Mouse (Mus musculus): ENCODE data around the gene Map3k20. TPM values are rescaled to one million over a fixed set of nuclear protein-coding genes. Genes with fewer than 3 reads are reported as not detected.

Gene Map3k20
- total RNA-seq (2014; fragmentation: Nextera tagmentation) (66.1 and 82.8 TPM in 2 replicates), total RNA-seq (2017) (71.7 and 77.0 TPM in 2 replicates)

- peak; percentile 72 for ATAC-seq (replicated peaks; ENCODE audit: poor library complexity, severe bottlenecking)
Observed at GRCm38 (mm10) chr2:72285256-72285887, at the start of gene Map3k20. TSS of gene Map3k20 (plus strand) at chr2:72285637.

DNA sequence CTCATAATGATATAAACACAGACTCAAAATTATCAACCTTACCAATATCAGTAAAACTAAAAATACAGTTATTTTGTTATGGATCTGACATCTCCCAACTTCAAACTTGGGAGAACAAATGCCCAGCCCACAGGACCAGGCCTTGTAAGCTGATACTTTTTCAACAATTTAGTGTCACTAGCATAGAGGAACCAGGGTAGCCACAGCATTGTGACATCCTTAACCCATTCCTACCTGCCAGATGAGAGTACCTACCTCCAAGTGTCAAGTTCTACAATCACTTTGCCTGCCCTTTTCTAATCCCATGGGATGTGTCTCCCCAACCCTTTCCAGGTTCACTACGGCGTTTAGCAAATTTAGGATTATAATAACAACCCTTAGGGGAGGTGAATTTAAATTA is 47.0 kb upstream of the Map3k20 start:
- peak; percentile 90 for ATAC-seq (replicated peaks; ENCODE audit: poor library complexity, severe bottlenecking)

DNA sequence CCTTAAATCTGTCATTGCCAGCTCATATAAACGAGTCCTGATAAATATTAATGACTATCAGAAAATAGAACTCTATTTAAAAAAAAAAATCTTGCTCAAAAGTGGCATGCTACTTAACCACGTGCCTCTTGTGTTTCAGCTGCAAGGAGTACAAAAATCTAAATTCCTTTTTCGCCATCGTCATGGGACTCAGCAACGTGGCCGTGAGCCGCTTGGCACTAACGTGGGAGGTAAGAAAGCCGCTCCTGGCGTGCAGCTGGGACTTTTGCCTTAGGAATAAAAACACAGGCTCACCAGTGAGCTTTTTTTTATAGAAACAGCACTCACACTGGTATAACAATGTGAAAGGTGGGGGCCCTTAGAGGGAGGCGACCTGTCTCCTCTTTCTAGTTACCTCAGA is 46.5 kb upstream of the Map3k20 start:
- no peak for ATAC-seq (replicated peaks; ENCODE audit: poor library complexity, severe bottlenecking)

DNA sequence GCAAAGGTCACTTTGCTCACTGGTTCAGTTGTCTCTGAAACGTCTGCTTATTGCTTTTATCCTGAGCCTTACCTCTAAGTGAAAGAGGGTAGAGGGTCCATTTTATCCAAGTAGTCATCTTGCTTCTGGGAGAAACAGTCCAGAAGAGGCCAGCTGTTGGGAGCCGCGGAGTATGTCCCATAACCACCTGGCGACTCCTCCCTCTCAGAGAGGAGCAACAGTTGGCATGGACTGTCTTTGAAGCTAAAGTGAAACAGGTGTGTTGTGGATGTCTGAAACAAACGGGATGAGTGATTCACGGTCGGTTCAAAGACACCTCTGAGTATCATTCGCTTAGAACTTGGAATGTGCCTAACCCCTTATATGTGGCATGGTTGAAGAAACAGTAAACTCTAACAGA is 46.0 kb upstream of the Map3k20 start:
- ATAC-seq (replicated peaks; ENCODE audit: poor library complexity, severe bottlenecking) = no peak

DNA sequence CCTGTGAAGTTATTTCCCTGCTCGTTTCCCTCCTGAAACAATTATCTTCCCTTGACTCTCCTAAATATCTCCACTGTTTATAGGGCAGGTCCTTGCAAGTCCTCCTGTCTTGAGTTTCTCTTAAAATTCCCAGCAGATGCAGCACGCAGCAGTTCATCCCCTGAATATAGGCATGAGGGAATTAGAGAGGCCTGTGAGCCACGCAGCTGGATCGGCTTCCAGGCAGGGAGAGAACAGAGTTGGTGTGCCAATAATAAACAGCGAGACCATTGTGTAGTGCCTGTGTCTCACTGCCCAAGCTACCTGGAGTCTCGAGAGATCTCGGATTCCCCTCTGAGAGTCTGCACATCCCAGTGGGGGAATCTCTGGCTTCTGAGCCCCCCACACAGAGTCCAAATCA is 45.4 kb upstream of the Map3k20 start:
- ATAC-seq (replicated peaks; ENCODE audit: poor library complexity, severe bottlenecking) = no peak

DNA sequence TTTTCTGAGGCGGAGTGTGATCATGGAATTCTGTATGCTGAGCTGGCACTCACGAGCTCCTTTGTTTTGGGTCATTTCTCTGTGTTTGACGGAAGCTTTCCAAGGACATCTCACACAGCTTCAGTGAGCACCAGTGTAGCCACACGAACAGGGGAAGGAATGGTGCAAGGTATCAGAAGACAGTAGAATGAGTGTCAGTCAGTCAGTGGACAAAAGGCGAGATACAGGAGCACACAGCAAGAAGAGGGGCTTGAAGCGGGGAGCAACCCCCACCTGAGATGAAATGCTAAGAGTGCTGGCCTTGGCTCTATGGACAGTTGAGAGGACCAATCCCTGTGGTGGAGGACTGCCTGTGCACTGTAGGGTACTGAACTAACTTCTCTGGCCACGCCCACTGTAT is 44.7 kb upstream of the Map3k20 start:
- 0 out of 2 replicates have a peak, but pooled peaks have one; percentile 36 for ATAC-seq (replicated peaks; ENCODE audit: poor library complexity, severe bottlenecking)

DNA sequence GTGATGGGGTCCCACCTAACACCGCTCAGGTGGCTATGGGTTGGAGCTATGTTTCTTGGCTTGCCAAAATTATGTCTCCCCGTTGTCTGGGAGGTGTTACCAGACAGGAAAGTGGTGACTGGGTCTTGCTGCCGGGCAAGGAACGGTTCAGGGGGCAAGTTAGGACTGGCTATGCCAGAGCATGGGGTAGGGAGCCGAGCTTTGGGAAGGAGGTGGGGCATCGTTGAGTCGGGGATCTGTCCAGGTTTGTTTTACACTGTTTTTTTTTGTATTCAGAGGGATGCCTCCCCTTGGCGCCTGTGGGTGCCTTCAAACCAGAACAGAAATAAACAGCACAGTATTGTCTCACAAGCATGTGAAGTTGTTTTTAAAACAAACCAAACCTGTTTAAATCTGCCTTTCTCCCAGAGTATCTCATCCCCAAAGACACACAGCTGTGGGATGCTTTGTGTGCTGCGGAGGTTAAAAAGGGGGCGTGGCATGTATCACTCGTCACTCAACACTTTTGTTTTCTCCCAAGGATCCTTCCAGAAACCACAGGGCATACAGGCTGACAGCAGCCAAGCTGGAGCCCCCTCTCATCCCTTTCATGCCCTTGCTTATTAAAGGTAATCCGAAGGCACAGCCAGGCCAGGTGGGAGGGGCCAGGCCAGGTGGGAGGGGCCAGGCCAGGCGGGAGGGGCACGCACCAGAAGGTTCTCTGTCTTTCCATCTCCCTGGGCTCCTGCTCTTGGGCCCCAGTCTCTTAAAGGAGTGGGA is 43.5 kb upstream of the Map3k20 start:
- ATAC-seq (replicated peaks; ENCODE audit: poor library complexity, severe bottlenecking) = no peak

- no peak for ATAC-seq (replicated peaks; ENCODE audit: poor library complexity, severe bottlenecking)
Observed at GRCm38 (mm10) chr2:72242910-72243675, 42.3 kb upstream of the Map3k20 start.

DNA sequence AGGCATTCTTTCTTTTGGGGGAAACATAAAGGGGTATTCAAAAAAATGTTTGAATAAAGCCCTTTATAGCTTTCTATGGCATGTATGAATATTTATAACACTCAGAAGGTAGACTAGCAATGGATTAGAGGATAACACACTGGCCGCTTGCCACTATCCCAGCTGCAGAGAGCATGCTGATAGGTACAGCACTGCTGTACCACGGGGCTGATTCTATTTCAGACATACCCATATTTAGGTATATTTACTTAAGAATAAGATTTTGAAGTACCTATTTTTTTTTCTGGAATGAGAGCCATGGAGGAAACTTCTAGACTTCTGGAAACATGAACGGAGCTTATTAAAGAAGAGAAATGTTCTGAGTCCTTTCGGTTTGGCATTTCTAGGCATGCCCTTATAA is 39.8 kb upstream of the Map3k20 start:
- no peak for ATAC-seq (replicated peaks; ENCODE audit: poor library complexity, severe bottlenecking)

GRCm38 (mm10) chr2:72246376-72246775 is 39.1 kb upstream of the Map3k20 start:
- ATAC-seq (replicated peaks; ENCODE audit: poor library complexity, severe bottlenecking) = no peak

- ATAC-seq (replicated peaks; ENCODE audit: poor library complexity, severe bottlenecking) = no peak
Observed at GRCm38 (mm10) chr2:72247819-72248218, 37.6 kb upstream of the Map3k20 start.

GRCm38 (mm10) chr2:72252510-72253505 is 32.6 kb upstream of the Map3k20 start:
- ATAC-seq (replicated peaks; ENCODE audit: poor library complexity, severe bottlenecking) = no peak

DNA sequence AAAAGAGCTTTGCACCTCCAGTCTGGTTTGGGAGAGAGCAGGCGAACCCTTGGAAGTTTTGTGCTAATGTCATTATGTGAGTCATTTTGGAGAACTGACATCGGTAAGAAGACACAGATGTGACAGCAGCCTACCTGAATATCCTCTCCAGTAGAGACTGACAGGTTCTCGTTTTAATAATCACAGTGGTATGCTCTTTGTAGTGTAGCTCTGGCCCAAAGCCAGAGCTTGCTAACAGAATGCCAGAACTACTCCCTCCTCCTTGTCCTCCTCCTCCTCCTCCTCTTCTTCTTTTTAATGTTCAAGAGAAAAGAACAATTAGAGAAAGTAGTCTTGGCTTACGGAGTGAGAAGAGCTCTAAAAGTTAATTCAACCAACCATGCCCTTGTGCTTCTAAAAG is 31.6 kb upstream of the Map3k20 start:
- ATAC-seq (replicated peaks; ENCODE audit: poor library complexity, severe bottlenecking) = no peak

DNA sequence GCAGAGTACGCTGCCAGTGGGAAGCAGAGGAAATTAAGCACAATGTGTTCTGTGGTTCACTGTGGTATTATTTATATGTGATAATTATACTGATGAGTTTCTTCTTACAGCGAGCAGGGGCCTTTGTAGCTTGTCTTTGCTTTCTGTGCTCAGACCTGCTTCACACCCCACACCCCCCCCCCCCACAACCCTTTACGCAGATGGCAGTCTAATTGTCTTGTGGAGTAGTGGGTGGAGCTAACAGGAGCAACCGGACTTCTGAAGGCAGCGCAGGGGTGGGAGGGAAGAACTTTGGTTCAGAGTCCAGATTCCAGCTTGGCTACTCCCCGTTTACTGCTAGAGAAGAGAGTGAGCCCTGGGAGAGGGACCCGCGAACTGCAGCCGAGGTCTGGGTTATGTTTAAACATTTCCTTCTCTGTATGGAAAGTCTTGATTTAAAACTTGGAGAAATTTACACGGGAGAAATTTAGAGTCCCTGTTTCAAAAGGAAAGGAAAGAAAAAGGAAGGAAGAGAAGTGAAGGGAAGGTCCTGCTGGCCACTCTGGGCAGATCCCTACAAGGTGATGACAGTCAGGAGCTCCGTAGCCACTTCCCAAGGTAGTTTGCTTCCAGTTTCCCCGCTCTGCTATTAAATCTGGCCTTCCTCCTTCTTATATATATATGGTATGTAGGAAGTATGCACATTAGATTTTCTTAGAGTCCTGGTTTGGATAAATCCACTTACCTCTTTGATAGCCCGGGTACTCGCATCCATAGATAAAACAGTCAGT is 30.4 kb upstream of the Map3k20 start:
- ATAC-seq (replicated peaks; ENCODE audit: poor library complexity, severe bottlenecking) = no peak

DNA sequence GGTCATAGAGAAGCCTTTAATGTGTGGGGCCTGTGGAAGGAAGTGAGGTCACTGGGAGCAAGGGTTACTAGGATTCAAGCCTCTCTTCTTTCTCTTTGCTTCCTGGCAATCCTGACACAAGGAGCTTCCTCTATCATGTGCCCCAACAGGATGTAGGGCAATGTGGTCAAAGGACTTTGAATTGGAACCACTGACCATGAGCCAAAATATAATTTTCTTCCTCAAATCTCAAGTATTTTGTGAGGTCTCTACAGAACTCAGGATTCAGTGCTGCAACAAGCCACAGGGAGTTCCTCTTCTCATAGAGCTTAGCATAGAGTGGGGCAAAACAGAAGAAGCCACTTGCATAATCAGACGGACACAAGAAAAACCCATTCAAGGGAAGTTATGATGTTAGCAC is 24.7 kb upstream of the Map3k20 start:
- peak; percentile 97 for ATAC-seq (replicated peaks; ENCODE audit: poor library complexity, severe bottlenecking)

DNA sequence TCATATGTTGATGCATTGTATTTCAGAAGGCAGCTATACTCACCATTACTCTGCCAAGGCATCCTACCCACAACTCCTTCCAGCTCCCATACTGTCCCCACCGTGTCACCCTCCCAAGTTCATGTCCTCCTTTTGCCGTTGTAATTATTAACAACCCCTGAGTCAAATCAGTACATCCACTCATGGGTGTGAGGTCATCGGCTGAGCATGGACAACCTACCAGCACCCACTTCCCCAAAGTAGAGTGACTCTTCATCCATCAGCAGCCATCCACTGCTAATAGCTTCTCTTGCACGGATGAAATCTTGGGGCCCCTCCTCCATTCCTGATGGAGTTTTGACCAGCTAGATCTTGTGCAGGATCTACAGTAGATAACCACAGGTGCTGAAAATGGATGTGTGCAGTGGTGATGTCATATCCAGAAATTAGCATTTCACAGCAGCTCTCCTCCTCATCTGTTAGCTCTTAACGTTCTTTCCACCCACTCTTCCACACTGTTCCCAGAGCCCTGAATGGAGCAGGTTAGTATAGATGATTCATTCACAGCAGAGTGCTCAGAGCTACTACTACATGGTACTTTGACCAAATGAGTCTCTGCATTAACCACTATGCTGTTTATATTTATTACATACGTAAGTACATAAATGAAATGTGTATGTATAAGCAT is 22.5 kb upstream of the Map3k20 start:
- ATAC-seq (replicated peaks; ENCODE audit: poor library complexity, severe bottlenecking) = no peak

DNA sequence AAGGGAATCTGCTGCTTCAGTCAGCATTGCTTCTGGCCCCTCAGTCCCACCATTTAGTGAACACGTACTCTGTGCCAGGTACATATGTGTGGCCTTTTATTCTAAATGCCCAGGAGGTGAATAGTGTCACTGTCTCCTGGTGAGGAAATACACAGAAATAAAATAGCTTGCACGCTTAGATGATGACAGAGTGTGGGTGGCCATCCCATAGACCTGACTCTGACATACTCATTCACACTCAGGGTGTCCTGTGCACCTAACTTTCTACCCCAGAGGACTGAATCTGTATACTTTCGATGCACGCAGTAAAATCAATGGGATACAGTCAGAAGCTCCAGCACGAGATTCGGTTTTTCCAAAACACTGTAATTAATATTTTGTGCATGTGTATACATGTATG is 18.0 kb upstream of the Map3k20 start:
- ATAC-seq (replicated peaks; ENCODE audit: poor library complexity, severe bottlenecking) = no peak

GRCm38 (mm10) chr2:72269651-72270341 is 15.6 kb upstream of the Map3k20 start:
- no peak for ATAC-seq (replicated peaks; ENCODE audit: poor library complexity, severe bottlenecking)
